Mouse (Mus musculus): Measurements from ENCODE around the gene Helz.
"Not testable (repeated sequence)": the region's sequence is repeated elsewhere in the genome, so short reads cannot be mapped to it uniquely, and the experiment has no call there.

Helz gene

DNA sequence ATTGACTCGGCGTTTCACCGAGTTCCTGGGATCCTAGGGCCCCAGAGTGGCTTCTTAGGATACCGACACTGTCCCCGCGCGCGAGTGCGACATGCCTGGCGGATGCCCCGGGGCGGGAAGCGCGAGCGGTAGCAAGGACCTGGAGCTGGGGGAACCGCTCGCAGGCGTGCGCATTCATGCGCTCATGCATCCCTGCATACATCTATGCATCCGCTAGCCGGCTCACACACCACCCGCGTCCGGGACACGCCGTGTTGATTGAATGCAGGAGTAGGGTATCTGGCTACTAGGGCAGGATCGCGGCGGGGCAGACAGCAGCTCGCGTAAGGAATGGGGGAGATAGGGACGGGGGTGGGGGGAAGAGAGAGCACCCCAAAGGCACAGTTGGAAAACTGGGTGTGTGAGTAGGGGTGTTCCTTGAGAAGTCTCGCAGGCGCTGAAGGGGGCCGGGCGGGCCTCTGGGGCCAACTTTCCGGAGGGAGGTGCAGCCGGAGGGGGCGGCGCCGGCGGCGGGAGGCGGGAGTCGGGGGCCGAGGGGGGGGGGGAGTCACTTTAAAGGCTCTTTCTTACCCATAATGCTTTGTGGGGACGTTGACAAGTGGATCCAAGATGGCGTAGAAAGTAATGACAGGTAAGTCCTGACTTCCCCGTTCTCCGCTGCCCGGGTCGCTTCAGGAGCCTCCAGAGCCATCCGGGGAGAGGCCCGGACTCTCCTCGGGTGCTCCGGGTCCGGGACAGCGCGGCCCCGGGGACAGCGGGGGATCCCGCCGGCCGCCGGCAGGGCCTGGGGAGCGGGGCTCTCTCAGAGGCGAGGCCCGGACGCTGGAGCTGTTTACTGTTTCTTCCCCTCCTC, at the start of gene Helz:
Gene Helz (plus strand): TSS at position 580 of the 853 bp plus-strand sequence.
- peak; percentile 52 for DNase-seq

DNA sequence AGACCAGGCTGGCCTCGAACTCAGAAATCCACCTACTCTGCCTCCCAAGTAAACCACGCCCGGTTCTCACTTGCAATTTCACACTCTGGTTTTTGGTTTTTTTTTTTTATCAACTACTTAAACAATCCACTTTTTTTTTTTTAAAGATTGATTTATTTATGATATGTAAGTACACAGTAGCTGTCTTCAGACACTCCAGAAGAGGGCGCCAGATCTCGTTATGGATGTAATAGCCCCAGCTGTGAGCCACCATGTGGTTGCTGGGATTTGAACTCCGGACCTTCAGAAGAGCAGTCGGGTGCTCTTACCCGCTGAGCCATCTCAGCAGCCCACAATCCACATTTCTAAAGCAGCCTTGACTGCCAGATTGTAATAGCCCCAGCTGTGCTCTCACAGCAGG, 44.9 kb upstream of the Helz start:
- DNase-seq, result no peak

DNA sequence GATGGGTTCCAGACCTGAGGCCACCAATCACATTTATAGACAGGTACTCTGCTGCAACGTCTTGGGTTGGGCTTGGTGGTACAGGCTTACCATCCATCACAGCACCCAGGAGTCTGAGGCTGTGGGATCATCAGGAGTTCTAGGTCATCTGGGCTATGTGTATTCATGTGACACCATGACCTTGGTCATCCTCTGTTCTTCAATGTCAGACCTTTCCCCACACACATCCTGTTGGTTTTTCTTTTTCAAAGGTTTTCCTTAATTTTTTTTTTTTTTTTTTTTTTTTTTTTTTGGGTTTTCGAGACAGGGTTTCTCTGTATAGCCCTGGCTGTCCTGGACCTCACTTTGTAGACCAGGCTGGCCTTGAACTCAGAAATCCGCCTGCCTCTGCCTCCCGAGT, 43.4 kb upstream of the Helz start:
- not testable (repeated sequence) for DNase-seq

DNA sequence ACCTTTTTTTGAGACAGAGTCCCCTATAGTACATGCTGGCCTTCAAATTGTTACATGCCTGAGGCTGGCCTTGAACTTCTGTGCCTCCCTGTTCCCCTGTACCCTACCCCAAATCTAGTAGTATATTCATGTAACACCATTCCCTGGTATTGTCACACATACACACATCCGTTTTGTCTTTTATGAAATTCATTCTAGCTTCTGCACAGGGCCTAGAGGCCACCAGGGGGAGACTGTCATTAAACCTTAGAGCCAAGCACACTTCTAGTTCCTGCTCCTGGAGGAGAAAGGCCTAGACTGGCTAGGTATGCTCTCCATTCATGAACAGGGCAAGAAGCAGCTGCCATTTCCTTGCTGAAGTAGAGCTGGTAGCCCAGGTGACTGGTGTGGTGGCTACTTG, 41.5 kb upstream of the Helz start:
- no peak for DNase-seq

DNA sequence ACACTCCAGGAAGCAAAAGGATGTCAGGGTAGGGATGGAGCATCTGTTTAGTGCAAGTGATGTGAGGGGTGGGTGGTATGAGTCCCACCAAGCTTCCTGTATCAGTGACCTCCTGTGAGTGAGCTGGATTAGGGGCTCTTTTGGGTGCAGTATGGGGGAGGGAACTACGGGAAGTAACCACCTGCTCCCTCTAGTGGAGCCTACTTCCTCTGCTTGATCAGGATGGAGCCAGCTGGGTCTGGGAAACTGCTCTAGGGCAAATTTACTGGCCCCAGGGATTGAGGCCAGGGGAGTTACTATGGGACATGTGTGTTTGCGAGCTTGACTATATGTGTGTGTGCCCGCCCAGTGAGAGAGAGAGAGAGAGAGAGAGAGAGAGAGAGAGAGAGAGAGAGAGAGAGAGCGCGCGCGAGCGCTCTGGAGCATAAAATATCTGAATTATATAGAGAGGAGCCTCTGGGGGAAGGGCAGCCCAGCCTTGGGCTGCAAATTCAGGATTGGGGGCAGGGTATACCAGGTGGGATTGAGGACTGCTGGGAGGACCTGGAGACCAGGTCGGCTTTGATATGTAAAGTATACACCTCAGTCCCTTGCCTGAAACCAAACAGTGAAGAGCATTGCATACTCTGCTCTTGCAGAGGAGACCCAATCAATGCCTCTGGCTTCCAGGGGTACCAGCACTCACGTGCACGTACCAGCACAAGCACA, 37.9 kb upstream of the Helz start:
- DNase-seq, result no peak

DNA sequence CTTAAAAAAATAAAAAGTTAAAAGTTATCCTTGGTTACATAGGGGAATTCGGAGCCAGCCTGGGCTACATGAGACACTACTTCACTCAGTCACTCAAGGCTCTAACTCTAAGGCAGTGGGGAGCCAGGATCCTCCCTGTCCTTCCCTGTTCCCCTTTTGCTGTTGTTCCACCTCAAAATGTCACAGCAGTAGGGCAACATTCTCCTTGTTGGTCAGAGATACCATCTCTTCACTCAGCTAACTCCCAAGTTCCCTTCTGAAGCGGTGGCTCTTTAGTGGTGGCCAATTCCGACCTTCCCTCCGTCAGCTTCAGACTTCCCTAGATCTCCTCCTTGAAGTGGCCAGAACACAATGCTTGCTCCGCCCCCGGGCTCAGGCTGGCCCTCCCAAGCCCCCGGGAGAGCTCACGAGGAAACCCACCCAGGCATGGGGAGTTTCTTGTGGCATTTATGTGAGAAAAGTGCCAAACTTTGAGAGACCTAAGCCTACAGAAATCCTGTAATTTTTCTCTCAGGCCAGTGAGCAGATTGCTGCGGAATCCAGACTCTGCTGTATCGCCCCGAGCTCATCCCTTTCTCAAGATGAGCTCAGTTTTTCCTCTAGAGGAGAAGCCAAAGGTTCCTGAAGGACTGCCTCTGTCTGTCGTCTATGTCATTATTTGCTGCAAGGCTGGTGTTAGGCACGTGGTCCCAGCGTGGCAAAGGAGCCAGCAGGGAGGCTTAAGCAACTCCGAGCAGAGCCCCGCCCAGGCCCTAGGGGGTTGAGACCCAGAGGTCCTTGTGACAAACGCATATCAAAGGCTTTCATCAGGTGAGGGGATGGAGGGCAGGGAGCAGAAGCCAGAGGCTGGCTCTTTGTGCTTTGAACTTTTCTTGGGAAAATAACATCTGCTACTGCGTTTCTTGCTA, 37.1 kb upstream of the Helz start:
- no peak for DNase-seq

DNA sequence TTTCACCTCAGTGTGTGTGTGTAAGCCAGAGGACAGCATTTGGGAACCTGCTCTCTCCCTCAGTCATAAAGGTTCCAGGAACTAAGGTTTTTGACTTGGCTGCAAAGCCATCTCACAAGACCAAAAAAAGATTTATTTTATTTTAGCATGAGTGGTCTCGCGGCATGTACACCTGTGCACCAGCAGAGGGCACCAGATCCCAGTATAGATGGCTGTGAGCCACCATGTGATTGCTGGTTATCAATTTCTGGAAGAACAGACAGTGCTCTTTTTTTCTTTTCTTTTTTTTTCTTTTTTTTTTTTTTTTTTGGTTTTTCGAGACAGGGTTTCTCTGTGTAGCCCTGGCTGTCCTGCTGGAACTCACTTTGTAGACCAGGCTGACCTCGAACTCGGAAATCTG, 35.8 kb upstream of the Helz start:
- peak; percentile 55 for DNase-seq

DNA sequence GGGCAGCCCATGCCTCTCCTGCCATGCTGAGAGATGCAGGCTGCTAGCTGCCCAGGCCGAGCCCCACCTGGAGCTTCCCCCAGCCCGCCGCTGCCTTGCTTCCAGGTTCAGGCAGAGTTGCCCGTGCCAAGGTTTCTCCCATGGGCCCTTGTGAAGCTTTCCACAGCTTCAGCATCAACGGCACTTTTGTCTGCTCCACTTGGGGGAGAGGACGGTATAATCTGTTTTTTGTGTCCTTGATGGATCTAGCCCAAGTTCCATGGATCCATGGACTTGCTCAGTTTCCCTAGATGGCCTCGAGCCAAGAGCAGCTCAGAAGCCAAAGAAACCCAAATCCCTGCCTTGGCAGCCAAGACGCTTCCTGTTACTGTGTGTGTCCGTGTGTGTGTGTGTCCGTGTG, 34.7 kb upstream of the Helz start:
- no peak for DNase-seq

DNA sequence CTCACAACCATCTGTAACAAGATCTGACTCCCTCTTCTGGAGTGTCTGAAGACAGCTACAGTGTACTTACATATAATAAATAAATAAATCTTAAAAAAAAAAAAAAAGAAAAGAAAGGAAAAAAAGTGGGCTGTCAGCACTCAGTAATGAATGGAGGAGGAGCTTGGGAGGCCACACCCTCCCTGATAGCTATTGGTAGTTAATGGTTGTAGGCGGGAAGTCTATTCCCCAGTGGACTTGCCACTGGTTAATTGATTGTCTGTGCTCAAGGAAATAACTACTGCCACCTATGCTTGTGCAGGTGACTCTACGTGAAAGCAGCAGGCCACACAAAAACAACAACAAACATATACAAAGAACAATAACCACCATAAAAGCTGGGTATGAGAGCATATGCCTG, 31.3 kb upstream of the Helz start:
- DNase-seq, result no peak

DNA sequence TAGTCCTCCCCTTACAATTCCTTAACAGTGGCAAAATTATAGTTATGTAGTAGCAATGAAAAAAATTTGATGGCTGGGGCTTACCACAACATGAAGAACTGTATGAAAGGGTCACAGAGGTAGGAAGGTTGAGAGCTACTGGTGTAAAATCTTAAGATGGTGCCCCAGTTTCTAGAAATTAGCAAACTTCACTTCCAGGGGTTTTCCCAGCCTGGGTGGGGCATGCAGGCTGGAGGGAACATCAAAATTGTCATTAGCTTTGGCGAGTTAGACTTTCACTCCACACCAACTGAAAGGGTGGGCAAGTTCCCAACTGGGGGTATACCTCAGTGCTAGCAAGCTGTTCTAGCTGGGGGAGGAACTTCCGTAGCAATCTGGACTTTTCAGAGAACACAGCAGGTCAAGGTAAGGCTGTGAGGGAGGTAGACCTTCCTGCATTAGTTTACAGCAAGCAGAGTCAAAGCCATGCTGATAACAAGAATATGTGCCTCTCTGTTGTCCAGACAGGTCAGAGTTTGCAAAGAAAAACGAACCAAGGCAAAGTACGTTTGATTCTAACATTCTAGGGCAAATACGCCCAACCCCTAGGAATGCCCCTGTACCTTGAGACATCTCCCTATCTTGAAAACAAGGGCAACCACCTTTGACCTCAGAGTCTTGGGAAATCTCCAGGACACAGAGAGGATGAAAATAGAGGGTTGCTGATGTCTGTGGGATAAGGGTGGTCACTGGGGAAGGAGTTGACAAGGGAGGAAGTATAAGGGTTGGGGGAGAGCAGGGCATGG, 28.9 kb upstream of the Helz start:
- DNase-seq, result no peak

DNA sequence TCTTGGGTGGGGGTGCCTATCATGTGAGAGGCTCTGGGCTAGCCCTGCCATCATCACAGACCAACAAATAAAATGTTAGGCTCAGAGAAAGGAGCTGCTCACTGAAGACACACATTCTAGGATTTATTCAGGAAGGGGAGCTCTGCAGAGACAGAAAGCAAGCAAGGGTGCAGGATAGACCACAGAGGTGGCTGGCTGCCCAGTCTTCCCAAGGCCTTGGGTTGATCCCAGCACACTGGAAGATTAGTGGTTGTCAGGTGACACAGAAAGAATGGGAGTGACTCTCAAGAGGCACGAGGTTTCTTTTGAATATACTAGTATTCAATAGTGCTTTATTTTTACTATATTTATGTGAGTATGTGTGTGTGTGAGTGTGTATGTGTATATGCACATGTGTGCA, 26.6 kb upstream of the Helz start:
- no peak for DNase-seq

DNA sequence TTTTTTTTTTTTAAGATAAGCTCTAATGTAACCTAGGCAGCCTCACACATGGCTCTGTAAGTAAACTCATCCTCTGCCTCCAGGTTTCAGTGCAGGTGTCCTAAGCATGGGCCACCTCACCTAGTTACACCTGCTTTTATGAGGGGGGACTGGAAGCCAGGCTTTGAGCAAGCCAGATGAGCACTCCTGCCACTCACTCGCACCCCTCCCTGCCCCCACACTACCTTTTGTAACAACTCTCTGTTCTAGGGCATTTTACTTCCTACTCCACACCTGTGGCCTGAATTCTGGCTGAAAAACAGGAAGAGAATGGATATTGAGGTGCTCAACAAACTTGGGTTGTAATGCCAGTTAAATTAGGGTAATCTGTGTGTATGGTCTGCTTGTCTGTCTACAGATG, 22.8 kb upstream of the Helz start:
- no peak for DNase-seq

DNA sequence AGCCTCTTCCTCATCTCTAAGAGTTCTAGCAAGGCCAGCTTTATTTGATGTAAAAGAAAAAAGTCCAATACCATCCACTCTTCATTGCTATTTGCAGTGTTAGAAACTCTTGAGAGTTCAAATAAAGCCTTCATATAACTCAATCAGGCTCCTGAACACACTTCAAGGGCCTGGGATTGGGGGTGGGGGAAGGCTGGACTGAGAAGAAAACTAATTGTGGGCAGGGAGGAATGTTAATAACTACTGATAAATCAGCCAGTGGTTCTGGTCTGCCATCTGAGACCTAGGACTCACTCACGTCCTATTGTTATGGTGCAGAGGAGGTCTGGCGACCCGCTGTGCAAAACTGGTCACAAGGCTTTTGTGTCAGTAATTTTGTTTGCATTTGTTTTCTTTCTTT, 20.1 kb upstream of the Helz start:
- no peak for DNase-seq

DNA sequence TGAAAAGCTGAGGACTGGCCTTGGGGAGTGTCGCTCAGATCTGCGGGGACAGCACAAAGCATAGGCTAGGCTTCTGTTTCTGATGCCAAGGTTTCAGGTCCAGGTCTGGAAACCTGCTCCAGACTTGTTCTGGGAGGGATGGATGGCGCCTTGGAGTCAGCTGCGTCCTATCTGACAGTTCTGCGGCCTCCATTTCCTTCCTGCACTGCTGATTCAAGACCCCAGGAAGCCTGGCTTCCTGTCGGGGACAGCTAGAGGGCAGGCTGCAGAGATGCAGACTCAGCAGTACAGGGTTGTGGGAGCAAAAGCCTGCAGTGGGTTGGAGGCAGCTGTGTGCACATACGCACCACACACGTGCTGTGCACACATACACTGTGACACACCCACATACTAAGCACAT, 18.4 kb upstream of the Helz start:
- no peak for DNase-seq

DNA sequence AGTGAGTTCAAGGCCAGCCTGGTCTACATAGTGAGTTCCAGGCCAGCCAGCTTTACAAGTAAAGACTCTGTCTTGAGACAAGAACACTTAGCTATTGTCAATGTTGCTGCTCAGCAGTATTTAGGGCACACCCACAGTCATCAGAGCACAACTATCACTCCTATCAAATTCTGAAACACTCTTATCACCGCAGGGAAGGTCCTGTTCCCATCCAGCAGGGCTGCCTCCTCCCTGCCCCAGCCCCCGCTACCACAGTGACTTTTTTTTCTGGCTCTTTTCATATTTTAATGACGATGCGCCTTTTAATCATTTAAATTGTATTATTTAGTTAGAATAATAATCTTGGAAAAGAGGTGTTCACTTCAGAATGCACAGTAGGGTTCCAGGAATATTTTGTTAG, 16.3 kb upstream of the Helz start:
- no peak for DNase-seq

DNA sequence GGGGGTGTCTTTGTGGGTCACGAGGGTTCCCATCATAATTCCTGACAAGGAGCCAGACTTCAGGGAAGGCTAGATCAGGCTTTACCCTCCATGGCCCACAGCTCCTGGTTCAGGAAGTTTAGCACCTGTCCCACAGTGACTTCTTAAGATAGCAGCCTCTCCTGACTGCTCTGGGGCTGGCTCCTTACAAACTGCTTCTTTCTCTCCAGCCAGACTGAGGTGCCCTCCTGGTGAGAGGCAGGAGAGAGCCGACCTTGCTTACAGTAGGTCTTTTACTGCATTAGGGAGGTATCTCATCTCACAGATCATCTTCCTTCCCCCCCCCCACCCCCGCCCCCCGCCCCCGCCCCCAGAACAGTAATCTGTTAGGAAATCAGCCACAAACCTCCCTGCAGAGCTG, 15.5 kb upstream of the Helz start:
- DNase-seq, result no peak

DNA sequence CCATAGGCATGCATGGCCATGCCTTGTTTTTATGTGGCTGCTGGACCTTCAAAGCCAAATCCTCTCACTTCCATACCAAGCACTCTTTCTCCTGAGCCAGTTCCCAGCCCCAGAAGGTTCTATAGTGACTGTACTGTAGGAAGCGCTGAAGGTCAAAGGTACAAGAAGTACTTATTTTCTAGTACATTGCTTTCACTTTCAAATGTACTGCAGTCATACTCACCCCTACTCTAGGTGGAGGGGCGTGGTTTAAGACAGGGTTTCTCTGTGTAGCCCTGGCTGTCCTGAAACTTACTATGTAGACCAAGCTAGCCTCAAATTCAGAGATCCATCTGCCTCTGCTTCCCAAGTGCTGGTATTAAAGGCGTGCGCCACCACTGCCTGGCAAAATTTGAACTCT, 8.7 kb upstream of the Helz start:
- no peak for DNase-seq

DNA sequence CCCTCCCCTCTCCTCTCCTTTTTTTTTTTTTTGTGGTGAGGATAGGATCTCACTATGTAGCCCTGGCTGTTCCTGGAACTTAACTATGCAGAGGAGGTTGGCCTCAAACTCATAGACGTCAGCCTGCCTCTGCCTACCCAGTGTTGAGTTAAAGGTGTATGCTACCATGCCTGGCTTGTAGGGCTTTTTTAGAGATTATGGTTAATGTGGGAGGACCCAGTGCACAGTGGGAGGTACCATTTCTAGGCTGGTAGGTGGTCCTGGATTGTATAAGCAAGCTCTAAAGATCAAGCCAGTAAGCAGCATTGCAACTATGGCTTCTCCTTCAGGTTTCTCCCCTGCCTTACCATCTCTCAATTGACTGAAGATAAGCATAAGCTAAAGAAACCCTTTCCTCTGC, 7.4 kb upstream of the Helz start:
- DNase-seq, result no peak

DNA sequence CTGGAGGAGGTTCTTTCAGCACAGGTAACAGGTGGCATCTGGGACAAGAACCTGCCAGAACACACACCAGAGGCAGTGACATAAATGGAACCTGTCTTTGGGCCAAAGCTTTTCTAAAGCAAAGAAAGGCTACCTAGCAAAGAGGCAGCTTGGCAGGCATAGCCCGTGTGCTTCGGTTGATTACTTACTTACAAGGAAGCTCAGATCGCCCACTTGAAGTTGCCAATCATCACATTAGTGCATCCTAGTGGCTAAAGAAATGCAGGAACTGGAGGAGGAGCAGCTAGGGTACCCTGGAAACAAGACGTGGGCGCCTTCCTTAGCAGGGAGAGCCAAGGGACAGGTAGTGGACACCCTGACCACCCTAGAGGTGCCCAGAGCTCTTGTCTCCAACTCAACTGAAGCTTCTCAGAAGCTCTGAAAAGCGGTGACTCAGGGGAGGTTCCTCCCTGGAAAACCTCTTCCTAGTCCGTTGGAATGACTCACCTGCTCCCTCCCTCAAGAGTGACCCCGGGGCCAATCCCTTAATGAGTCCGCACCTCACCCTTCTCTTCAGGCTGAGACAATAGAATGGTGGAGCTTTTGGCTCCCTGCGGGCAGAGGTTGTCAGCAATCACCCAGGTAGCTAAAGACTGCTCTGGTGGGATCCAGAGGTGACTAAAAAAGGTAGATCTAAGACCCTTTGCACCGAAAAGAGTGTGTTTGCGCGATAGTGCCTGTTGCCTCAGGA, 1.8 kb upstream of the Helz start:
- no peak for DNase-seq

DNA sequence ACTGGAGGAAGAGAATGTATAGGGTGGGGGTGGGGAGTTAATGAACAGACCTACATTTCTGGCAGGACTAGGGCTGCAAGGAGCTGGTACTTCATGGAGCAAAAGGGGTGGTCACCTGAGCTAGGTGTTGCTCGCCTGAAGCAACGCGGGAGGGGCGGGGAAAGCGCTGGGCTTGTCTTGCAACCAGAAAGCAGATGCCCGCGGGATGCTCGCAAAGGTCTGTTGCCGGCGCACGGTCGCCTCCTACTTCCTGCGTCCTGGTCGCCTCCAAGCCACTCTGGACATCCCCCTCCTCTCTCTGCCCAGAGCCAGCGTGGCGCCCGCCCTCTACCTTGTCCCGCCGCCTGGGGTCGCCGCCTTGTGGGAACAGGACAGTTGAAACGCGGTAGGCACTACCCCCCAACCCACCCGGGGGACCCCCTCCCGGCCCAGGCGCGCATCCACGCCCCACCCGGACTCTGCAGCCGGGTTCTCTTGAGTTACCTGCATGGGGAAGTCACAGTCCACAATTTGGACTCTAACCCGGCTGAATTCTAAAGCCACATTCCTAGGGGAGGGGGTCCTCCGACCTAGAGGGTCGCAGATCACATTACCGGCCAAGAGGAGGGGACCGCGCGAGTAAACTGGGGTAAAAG, 946 bp upstream of the Helz start:
- peak; percentile 3 for DNase-seq

DNA sequence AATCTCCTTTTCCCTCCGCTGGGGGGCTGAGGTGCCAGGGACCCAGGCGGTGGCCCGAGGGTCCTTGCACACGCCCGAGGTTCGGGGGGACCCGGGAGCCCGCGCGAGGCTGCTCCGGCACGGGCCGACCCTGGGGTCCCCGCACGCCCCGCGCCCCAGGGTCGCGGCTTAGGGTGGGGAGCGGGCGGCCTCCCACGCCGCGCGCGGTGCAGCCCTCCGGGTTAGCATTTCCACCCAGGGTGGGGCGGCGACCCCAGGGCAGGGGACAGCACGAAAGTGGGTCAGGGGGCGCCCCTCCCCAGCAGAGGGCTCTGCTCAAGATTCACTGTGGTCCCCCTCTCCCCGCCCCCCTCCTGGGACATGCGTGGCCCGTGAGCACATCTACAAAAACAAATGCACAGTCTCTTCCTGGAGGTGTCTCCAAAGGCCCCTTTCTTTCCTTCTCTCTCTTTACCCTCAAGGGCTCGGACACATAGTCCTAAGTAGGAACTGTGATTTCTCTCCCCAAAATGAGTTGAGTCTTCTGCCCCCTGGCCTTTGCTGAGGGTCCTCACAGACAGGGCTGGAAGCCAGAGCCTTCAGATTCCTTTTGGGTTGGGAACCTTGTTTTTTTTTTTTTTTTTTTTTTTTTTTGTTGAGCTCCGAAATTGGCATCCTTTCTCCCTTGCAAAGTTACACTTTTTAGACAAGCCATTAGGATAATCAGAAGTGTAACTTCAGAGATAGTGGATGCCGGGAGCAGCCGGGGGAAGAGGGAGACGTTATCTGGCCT, 660 bp downstream of the Helz start:
- no peak for DNase-seq

Measured in right cerebral cortex, adult 18-20 months (tissue).